Mouse (Mus musculus) right cerebral cortex, postnatal 36 days (tissue): ENCODE measurements around the gene Olfr740.

Experiments used
- DNase-seq, 2 experiments: peaks; one replicate each; pipeline ENCODE4 v3.0.0; 2022; ENCODE audit warnings: low spot score in 2 of 2, mixed read lengths in 1 of 2

Olfr740 gene

GRCm38 (mm10) chr14:50445245-50445644, at the start of gene Olfr740:
Gene Olfr740, plus strand, starts transcription at chr14:50445545.
- DNase-seq: no peak

GRCm38 (mm10) chr14:50407268-50407667, 38.1 kb upstream of the Olfr740 start, which contains the start of gene Olfr738:
Gene Olfr738, plus strand, starts transcription at chr14:50407568.
- no peak for DNase-seq

DNA sequence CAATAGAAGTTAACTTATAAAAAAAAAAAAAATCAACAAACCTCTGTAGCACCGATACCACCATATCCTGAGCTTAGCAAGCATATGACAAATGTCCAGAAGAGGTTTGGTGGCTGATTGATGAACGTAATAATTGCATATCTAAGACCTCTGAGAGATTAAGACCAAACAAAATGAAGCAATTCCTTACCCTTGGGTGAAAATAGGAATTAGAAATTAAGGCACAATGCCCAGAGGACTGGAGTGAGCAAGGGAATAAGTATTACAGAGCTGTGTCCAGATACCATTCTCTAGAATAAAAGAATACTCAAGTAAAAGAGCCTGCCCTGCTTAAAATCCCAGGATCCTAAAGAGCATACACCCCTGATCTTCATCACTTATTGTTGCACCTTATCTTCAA, 27.0 kb upstream of the Olfr740 start, which contains the start of gene Olfr739:
Olfr739 (plus strand) TSS at position 301 of the 400 bp plus-strand sequence.
- no peak for DNase-seq

DNA sequence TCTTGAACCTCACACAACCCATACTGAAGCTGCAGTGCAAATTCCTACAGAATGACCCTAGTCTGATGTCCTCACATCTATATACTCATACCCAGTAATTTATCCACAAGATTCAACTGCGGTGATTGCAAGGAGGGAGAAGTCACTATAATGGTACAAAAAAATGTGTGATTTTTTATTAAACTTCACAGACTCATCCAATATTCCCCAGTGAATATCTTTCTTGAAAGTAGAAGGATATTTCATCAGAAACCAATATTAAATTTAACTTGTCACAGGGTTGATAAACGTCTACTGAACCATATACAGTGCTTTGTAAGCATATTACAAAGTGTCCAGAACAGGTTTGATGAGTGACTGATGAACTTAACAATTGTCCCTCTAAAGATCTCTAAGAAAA, 27.1 kb downstream of the Olfr740 start, which contains the start of gene Olfr741:
Olfr741 (plus strand) TSS at position 301 of the 400 bp plus-strand sequence.
- no peak for DNase-seq

- no peak for DNase-seq
Measured at GRCm38 (mm10) chr14:50478406-50478805, 33.1 kb downstream of the Olfr740 start.

- DNase-seq: no peak
Measured at GRCm38 (mm10) chr14:50503300-50503699, 58.0 kb downstream of the Olfr740 start, which contains the start of gene Olfr742. Gene Olfr742, plus strand, starts transcription at chr14:50503600.
